In genomic region chr2:51985241-51985640, GRCm38 (mm10) we compare ENCODE assay signal across 30 mouse cellular contexts. TPM values are rescaled to one million over a fixed set of nuclear protein-coding genes. Genes with fewer than 3 reads are reported as not detected.
DNase-seq lines count a peak whose midpoint lies in the region; ATAC-seq and TF ChIP-seq lines count a peak whose summit lies in the region.
"Had no signal": no experiment of that assay in that cellular context is flagged by ENCODE, and none has a peak within 500 bp of the region (broad histone marks: within the 10 kb centered on the region; RNA-seq: fewer than 3 reads in every experiment).

No protein-coding gene starts in this region.

- DNase-seq in kidney, adult 18-20 months, result peak; percentile 10
- peak; percentile 54 for DNase-seq in kidney, adult 9 months
- no peak for DNase-seq in kidney, postnatal 0 days (ENCODE audit: low spot score)
- peak; percentile 7 to 48 for DNase-seq in kidney, postnatal 25 days
- no peak for DNase-seq in cerebellum, adult 2 months
- DNase-seq in cerebellum, postnatal 36 days, result no peak
- no peak for DNase-seq in gastrocnemius, postnatal 10 days
- DNase-seq: adrenal gland, postnatal 10 days; adrenal gland, postnatal 36 days; B cell, adult 2 months; cerebellum, adult 18-20 months; cerebellum, adult 9-11 months; cerebellum, postnatal 25 days; embryo, embryonic 11 days; forebrain, postnatal 0 days; gastrocnemius, adult 2 months; gastrocnemius, postnatal 25 days; heart, adult 18-20 months; heart, postnatal 10 days; heart, postnatal 36 days had no signal

- H3K4me3 ChIP-seq in kidney, postnatal 0 days (replicated peaks; ENCODE audit: low read depth, low read length), result no peak overlapping the region
- H3K4me3 ChIP-seq in cerebellum, adult 2 months (replicated peaks; ENCODE audit: insufficient read depth, low read depth, low read length), result no peak overlapping the region
- H3K4me3 ChIP-seq: forebrain, embryonic 10.5 days; forebrain, embryonic 13.5 days; gastrocnemius, adult 2 months; heart, embryonic 12.5 days; heart, embryonic 15.5 days; hindbrain, embryonic 10.5 days; hindbrain, embryonic 13.5 days had no signal

- H3K27ac ChIP-seq in kidney, postnatal 0 days, result no peak overlapping the region
- no peak overlapping the region for H3K27ac ChIP-seq in cerebellum, adult 2 months (ENCODE audit: insufficient read depth, low read length)
- H3K27ac ChIP-seq: forebrain, embryonic 10.5 days; forebrain, embryonic 13.5 days; heart, embryonic 15.5 days; hindbrain, embryonic 10.5 days; hindbrain, embryonic 13.5 days; hindbrain, postnatal 0 days had no signal

- no peaks in the 10 kb centered on the region for H3K36me3 ChIP-seq in kidney, postnatal 0 days (ENCODE audit: insufficient read depth, low read length)
- H3K36me3 ChIP-seq: forebrain, embryonic 10.5 days; G1E; heart, embryonic 12.5 days; heart, embryonic 15.5 days; hindbrain, embryonic 10.5 days; hindbrain, embryonic 13.5 days had no signal

- no peak overlapping the region for H3K4me2 ChIP-seq in kidney, postnatal 0 days (ENCODE audit: low read length)
- H3K4me2 ChIP-seq: forebrain, embryonic 13.5 days; heart, embryonic 12.5 days; heart, embryonic 15.5 days; hindbrain, embryonic 13.5 days had no signal

- no peak overlapping the region for H3K9ac ChIP-seq in kidney, postnatal 0 days (ENCODE audit: low read depth, low read length)
- H3K9ac ChIP-seq: forebrain, embryonic 13.5 days; forebrain, postnatal 0 days; heart, embryonic 12.5 days; heart, embryonic 15.5 days; hindbrain, embryonic 13.5 days had no signal

- H3K27me3 ChIP-seq in kidney, postnatal 0 days (ENCODE audit: insufficient read depth, low read length), result no peaks in the 10 kb centered on the region
- H3K27me3 ChIP-seq in cerebellum, adult 2 months (ENCODE audit: control insufficient read depth, insufficient read depth, low read length), result no peaks in the 10 kb centered on the region
- H3K27me3 ChIP-seq: CH12.LX; forebrain, embryonic 13.5 days; heart, embryonic 12.5 days; heart, embryonic 15.5 days; hindbrain, embryonic 13.5 days; Patski had no signal

- WGBS in kidney, postnatal 0 days, result 73% methylated on average over 10 of the region's 10 CpGs
- 91% methylated on average over 10 of the region's 10 CpGs for WGBS in cerebellum, adult 2 months

- 0 out of 2 replicates have a peak, but pooled peaks cover 4% of the 10 kb centered on the region for H3K4me1 ChIP-seq in kidney, postnatal 0 days (replicated peaks; ENCODE audit: insufficient read depth, low read length)
- no peaks in the 10 kb centered on the region for H3K4me1 ChIP-seq in cerebellum, adult 2 months (ENCODE audit: control insufficient read depth, insufficient read depth, low read length)
- H3K4me1 ChIP-seq: forebrain, embryonic 10.5 days; forebrain, embryonic 13.5 days; hindbrain, embryonic 10.5 days; hindbrain, embryonic 13.5 days had no signal

- no peaks in the 10 kb centered on the region for H3K9me3 ChIP-seq in kidney, postnatal 0 days (replicated peaks; ENCODE audit: low read length)
- H3K9me3 ChIP-seq: forebrain, embryonic 10.5 days; forebrain, embryonic 13.5 days; G1E; heart, embryonic 12.5 days; heart, embryonic 15.5 days; hindbrain, embryonic 10.5 days; hindbrain, embryonic 13.5 days had no signal

- no peak for TF ChIP-seq CTCF in kidney, postnatal 0 days (IDR thresholded peaks at IDR 0.05; ENCODE audit: low read depth)
- no peak for TF ChIP-seq CTCF in cerebellum, adult 2 months (IDR thresholded peaks at IDR 0.05; ENCODE audit: borderline replicate concordance, insufficient read depth, low read depth, low read length)

- peak; percentile 33; the same call in 1 of the 2 replicates for ATAC-seq in kidney, postnatal 0 days (replicated peaks; ENCODE audit: low FRiP score, low read depth)
- ATAC-seq: forebrain, embryonic 13.5 days; forebrain, postnatal 0 days; hindbrain, postnatal 0 days had no signal

- TF ChIP-seq POLR2A in cerebellum, adult 2 months (IDR thresholded peaks at IDR 0.05; ENCODE audit: borderline replicate concordance, insufficient read depth, low read length), result no peak

RNA-seq across cellular contexts. Expression of gene Nmi, which starts 11.9 kb away (rescaled TPM):
- 34.3 and 35.8 TPM in 2 replicates for polyA plus RNA-seq in kidney, postnatal 0 days (2015; fragmentation: Nextera tagmentation; extraction: Ambion mirVana)
- 6.7 and 8.1 TPM in 2 replicates for polyA plus RNA-seq in cerebellum, adult 2 months (2012; rRNA removed)
- total RNA-seq in gastrocnemius, postnatal 10 days (2021), result 1 to 10 TPM; 4.9 to 5.9 TPM

RNA-seq across cellular contexts. Expression of gene Rbm43, which starts 50.3 kb away (rescaled TPM):
- polyA plus RNA-seq in kidney, postnatal 0 days (2015; fragmentation: Nextera tagmentation; extraction: Ambion mirVana), result 13.1 and 14.8 TPM in 2 replicates
- 18.8 and 19.8 TPM in 2 replicates for polyA plus RNA-seq in cerebellum, adult 2 months (2012; rRNA removed)
- total RNA-seq in gastrocnemius, postnatal 10 days (2021), result 1 to 10 TPM; 3.2 to 4.2 TPM

RNA-seq across cellular contexts. Expression of gene Tnfaip6, which starts 52.6 kb away (rescaled TPM):
- 9.0 and 9.5 TPM in 2 replicates for polyA plus RNA-seq in kidney, postnatal 0 days (2015; fragmentation: Nextera tagmentation; extraction: Ambion mirVana)
- polyA plus RNA-seq in cerebellum, adult 2 months (2012; rRNA removed), result 16.0 and 16.9 TPM in 2 replicates
- 1 to 10 TPM; 4.5 to 5.2 TPM for total RNA-seq in gastrocnemius, postnatal 10 days (2021)
- total RNA-seq: G1E had no signal
- polyA plus RNA-seq: G1E, Patski had no signal

Comparison
In these comparisons a context has a peak if more than half of its experiments do, and no peak if none do; other contexts are left out.
1. DNase-seq: peak in kidney, adult 18-20 months (single experiment), kidney, adult 9 months (single experiment) and kidney, postnatal 25 days (2 of 2); none in kidney, postnatal 0 days (single experiment), cerebellum, adult 2 months (0 of 2), cerebellum, postnatal 36 days (0 of 2) and gastrocnemius, postnatal 10 days (single experiment).